Mouse (Mus musculus): ENCODE results near the gene Tm2d1. TPM values are rescaled to one million over a fixed set of nuclear protein-coding genes. Genes with fewer than 3 reads are reported as not detected.
"Not testable (repeated sequence)": the region's sequence is repeated elsewhere in the genome, so short reads cannot be mapped to it uniquely, and the experiment has no call there.

Tm2d1 gene
- polyA plus RNA-seq (2014; fragmentation: Nextera tagmentation; extraction: Ambion mirVana): 78.6 and 86.0 TPM in 2 replicates

- peaks cover 5% of the 10 kb centered on the region for H3K36me3 ChIP-seq (ENCODE audit: insufficient read depth)
- ATAC-seq (ENCODE audit: insufficient read depth) (peak; percentile 97), DNase-seq (peak; percentile 93)
- H3K4me1 ChIP-seq (ENCODE audit: insufficient read depth): 0 out of 2 replicates have a peak, but pooled peaks cover 4% of the 10 kb centered on the region
- H3K4me3 ChIP-seq (ENCODE audit: low read depth, low read length): peak within 1 kb of the TSS; percentile 89
- peak within 1 kb of the TSS; percentile 96 for H3K9ac ChIP-seq
- H3K4me2 ChIP-seq: peak within 1 kb of the TSS; percentile 64
- TF ChIP-seq CTCF (IDR thresholded peaks at IDR 0.05; ENCODE audit: low read depth): no peak
- peak within 1 kb of the TSS; percentile 77; the same call in 1 of the 2 replicates for H3K27ac ChIP-seq (ENCODE audit: low read depth)
- no peaks in the 10 kb centered on the region for H3K27me3 ChIP-seq (ENCODE audit: insufficient read depth, low read length)
- WGBS: 0% methylated on average over 46 of the region's 46 CpGs
- H3K9me3 ChIP-seq (ENCODE audit: low read depth, low read length): no peaks in the 10 kb centered on the region
Observed at GRCm38 (mm10) chr4:98382716-98383424, at the start of gene Tm2d1. Gene Tm2d1, minus strand, starts transcription at chr4:98383306.

GRCm38 (mm10) chr4:98428371-98428770 lies 45.3 kb upstream of the Tm2d1 start:
- 54% methylated on average over 8 of the region's 8 CpGs for WGBS
- Histone ChIP-seq H3K4me1 (ENCODE audit: insufficient read depth) (no peaks in the 10 kb centered on the region), H3K9ac (no peak overlapping the region), H3K27ac (ENCODE audit: low read depth) (no peak overlapping the region), H3K27me3 (ENCODE audit: insufficient read depth, low read length) (no peaks in the 10 kb centered on the region), H3K4me2 (no peak overlapping the region), H3K9me3 (ENCODE audit: low read depth, low read length) (no peaks in the 10 kb centered on the region), H3K4me3 (ENCODE audit: low read depth, low read length) (no peak overlapping the region), H3K36me3 (ENCODE audit: insufficient read depth) (peaks cover 16% of the 10 kb centered on the region)
- DNase-seq: peak; percentile 40
- no peak for TF ChIP-seq CTCF (IDR thresholded peaks at IDR 0.05; ENCODE audit: low read depth)
- peak; percentile 31; the same call in 1 of the 2 replicates for ATAC-seq (ENCODE audit: insufficient read depth)

GRCm38 (mm10) chr4:98415150-98415549 lies 32.0 kb upstream of the Tm2d1 start:
- peaks cover 11% of the 10 kb centered on the region; the same call in 1 of the 2 replicates for H3K36me3 ChIP-seq (ENCODE audit: insufficient read depth)
- not testable (repeated sequence) for H3K4me1 ChIP-seq (ENCODE audit: insufficient read depth); ATAC-seq (ENCODE audit: insufficient read depth); H3K9ac ChIP-seq; H3K27ac ChIP-seq (ENCODE audit: low read depth); H3K9me3 ChIP-seq (ENCODE audit: low read depth, low read length); DNase-seq; H3K4me2 ChIP-seq; H3K27me3 ChIP-seq (ENCODE audit: insufficient read depth, low read length); H3K4me3 ChIP-seq (ENCODE audit: low read depth, low read length)
- WGBS: 95% methylated on average over 8 of the region's 8 CpGs

GRCm38 (mm10) chr4:98408455-98408854 lies 25.3 kb upstream of the Tm2d1 start:
- Histone ChIP-seq H3K27ac (ENCODE audit: low read depth) (no peak overlapping the region), H3K36me3 (ENCODE audit: insufficient read depth) (peaks cover 15% of the 10 kb centered on the region; the same call in 1 of the 2 replicates), H3K4me2 (no peak overlapping the region), H3K4me1 (ENCODE audit: insufficient read depth) (no peaks in the 10 kb centered on the region), H3K9me3 (ENCODE audit: low read depth, low read length) (no peaks in the 10 kb centered on the region), H3K9ac (no peak overlapping the region), H3K4me3 (ENCODE audit: low read depth, low read length) (no peak overlapping the region), H3K27me3 (ENCODE audit: insufficient read depth, low read length) (no peaks in the 10 kb centered on the region)
- TF ChIP-seq CTCF (IDR thresholded peaks at IDR 0.05; ENCODE audit: low read depth): no peak
- WGBS: 74% methylated on average over 4 of the region's 4 CpGs
- no peak for ATAC-seq (ENCODE audit: insufficient read depth)
- no peak for DNase-seq

GRCm38 (mm10) chr4:98404412-98404811 lies 21.3 kb upstream of the Tm2d1 start:
- Histone ChIP-seq H3K9ac (no peak overlapping the region), H3K4me2 (no peak overlapping the region), H3K27ac (ENCODE audit: low read depth) (no peak overlapping the region), H3K9me3 (ENCODE audit: low read depth, low read length) (no peaks in the 10 kb centered on the region), H3K36me3 (ENCODE audit: insufficient read depth) (no peaks in the 10 kb centered on the region), H3K27me3 (ENCODE audit: insufficient read depth, low read length) (no peaks in the 10 kb centered on the region), H3K4me3 (ENCODE audit: low read depth, low read length) (no peak overlapping the region), H3K4me1 (ENCODE audit: insufficient read depth) (0 out of 2 replicates have a peak, but pooled peaks cover 3% of the 10 kb centered on the region)
- 89% methylated on average over 6 of the region's 6 CpGs for WGBS
- no peak for ATAC-seq (ENCODE audit: insufficient read depth)
- no peak for DNase-seq
- TF ChIP-seq CTCF (IDR thresholded peaks at IDR 0.05; ENCODE audit: low read depth): no peak

GRCm38 (mm10) chr4:98403492-98403891 lies 20.4 kb upstream of the Tm2d1 start:
- ATAC-seq (ENCODE audit: insufficient read depth): no peak
- WGBS: 56% methylated on average over 4 of the region's 4 CpGs
- H3K4me2 ChIP-seq: no peak overlapping the region
- H3K9ac ChIP-seq: no peak overlapping the region
- TF ChIP-seq CTCF (IDR thresholded peaks at IDR 0.05; ENCODE audit: low read depth): no peak
- DNase-seq: no peak
- H3K9me3 ChIP-seq (ENCODE audit: low read depth, low read length): no peaks in the 10 kb centered on the region
- no peaks in the 10 kb centered on the region for H3K27me3 ChIP-seq (ENCODE audit: insufficient read depth, low read length)
- 0 out of 2 replicates have a peak, but pooled peaks cover 3% of the 10 kb centered on the region for H3K4me1 ChIP-seq (ENCODE audit: insufficient read depth)
- no peak overlapping the region for H3K4me3 ChIP-seq (ENCODE audit: low read depth, low read length)
- H3K27ac ChIP-seq (ENCODE audit: low read depth): no peak overlapping the region
- no peaks in the 10 kb centered on the region for H3K36me3 ChIP-seq (ENCODE audit: insufficient read depth)

GRCm38 (mm10) chr4:98401584-98401962 lies 18.5 kb upstream of the Tm2d1 start:
- Histone ChIP-seq H3K4me1 (ENCODE audit: insufficient read depth) (0 out of 2 replicates have a peak, but pooled peaks cover 3% of the 10 kb centered on the region), H3K4me3 (ENCODE audit: low read depth, low read length) (no peak overlapping the region), H3K27me3 (ENCODE audit: insufficient read depth, low read length) (no peaks in the 10 kb centered on the region), H3K36me3 (ENCODE audit: insufficient read depth) (no peaks in the 10 kb centered on the region), H3K9ac (no peak overlapping the region), H3K4me2 (no peak overlapping the region), H3K27ac (ENCODE audit: low read depth) (0 out of 2 replicates have a peak overlapping the region, but pooled peaks have one; percentile 26), H3K9me3 (ENCODE audit: low read depth, low read length) (no peaks in the 10 kb centered on the region)
- DNase-seq (no peak), ATAC-seq (ENCODE audit: insufficient read depth) (no peak)
- 59% methylated on average over 2 of the region's 2 CpGs for WGBS
- TF ChIP-seq CTCF (IDR thresholded peaks at IDR 0.05; ENCODE audit: low read depth): no peak
